Mouse (Mus musculus) spleen, adult 12 weeks (tissue): ENCODE measurements at regions not wholly inside any gene's neighbourhood (a gene's known extent, or its start where the extent isn't known, plus 50 kb on each side); places are given as distances from the start of the nearest gene placed in this dataset.

ENCODE experiments used
- DNase-seq: peaks from one replicate; pipeline ENCODE4 v3.0.0; 2022; ENCODE audit warnings: low spot score

DNA sequence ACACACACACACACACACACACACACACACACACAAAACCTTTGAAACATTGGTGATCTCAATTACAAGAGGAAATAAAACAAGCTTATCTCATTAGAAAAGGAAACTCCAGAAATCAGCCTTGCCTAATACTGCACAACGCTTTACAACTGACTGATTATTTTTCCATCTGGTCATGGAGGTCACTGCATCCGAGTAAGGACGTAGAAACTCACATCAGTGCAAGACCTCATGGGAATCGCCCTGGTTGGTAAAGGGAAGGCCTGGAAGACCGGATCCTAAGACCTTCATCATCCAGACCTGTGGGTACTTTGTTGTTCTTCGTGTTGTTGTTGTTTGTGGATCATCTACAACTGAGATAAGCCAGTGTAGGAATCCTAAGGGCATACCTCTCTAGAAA lies 77.8 kb upstream of the Sestd1 start:
- no peak for DNase-seq

DNA sequence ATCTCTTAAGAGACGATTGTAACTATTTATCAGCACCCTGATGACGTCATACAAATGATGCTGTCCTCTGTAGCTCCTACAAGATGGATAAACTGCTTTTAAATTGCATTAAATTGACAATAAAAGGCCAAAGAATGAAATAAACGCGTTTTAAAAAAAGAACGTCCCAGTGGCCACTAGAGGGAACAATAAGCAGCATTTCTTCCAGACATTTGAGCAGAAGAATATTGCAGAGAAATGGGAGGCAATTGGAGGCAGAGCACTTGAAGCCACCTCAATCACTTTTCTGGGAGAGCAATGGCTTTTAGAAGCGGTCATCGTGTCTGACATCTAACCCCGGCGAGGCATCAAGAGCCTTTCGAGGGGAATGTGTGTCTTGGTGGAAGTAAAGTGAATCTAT lies 76.4 kb upstream of the Sestd1 start:
- DNase-seq: no peak

- no peak for DNase-seq
Observed at GRCm38 (mm10) chr2:77351987-77352628, 71.7 kb upstream of the Sestd1 start.

- DNase-seq: no peak
Observed at GRCm38 (mm10) chr2:77347027-77347426, 66.6 kb upstream of the Sestd1 start.

GRCm38 (mm10) chr2:77343736-77344440 lies 63.5 kb upstream of the Sestd1 start:
- no peak for DNase-seq

DNA sequence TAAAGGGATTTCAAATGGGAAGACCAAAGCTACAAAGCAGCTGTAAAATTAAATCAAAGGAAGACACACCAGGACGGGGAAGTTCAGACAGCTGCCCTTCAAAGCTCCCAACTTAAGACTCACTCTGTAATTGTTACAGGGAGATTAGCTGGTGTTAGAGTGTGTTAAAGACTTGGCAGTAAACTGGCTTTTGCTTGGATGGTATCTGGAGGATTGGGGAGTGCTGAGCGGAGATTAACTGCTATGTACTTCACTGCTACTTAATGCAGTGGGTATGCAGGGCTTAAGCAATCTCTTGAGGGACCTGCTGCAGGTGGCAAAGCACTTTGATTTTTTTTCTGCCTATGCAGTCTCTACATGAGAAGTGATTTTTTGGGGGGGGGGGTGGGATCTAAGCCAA lies 62.0 kb upstream of the Sestd1 start:
- no peak for DNase-seq

- DNase-seq: peak; percentile 46
Observed at GRCm38 (mm10) chr2:77341575-77342332, 61.4 kb upstream of the Sestd1 start.

- DNase-seq: no peak
Observed at GRCm38 (mm10) chr2:77340076-77340475, 59.7 kb upstream of the Sestd1 start.

- no peak for DNase-seq
Observed at GRCm38 (mm10) chr2:77337786-77338406, 57.5 kb upstream of the Sestd1 start.

DNA sequence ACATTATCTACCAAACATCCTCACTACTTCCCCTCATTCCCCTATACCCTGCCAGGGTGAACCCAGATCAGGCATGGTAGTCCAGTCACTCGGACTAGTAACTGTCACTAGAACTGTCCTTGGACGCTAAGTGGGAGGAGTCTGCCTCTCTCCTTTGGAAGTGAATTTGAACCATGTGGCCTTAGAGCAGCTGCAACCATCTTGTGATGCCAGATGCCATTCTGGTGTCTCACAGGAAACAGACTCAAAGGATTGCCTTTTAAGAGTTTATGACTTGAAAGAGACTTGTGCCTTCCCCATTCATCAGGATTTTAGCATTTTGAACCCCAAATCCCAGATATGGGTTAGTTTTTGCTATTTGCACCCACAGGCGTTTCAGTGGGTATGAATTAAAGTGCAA lies 56.9 kb upstream of the Sestd1 start:
- DNase-seq: no peak

DNA sequence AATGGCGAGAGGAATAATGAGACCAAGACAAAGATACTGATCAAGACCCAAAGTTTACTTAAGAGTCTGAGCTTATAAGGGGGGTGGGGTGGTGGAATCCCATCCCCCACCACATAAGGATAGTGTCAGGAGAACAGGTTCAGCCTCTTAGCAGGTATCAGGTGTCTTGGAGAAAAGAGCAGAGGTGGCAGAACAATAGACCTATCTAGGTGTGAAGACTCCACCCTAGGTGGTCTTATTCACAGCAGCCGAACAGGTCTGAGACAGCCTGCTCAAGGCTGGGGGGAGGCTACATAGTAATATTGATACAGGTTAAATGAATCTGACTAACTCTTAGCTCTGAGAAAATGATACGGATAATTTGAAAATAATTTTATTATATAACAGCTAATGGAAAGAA lies 56.4 kb upstream of the Sestd1 start:
- DNase-seq: no peak

DNA sequence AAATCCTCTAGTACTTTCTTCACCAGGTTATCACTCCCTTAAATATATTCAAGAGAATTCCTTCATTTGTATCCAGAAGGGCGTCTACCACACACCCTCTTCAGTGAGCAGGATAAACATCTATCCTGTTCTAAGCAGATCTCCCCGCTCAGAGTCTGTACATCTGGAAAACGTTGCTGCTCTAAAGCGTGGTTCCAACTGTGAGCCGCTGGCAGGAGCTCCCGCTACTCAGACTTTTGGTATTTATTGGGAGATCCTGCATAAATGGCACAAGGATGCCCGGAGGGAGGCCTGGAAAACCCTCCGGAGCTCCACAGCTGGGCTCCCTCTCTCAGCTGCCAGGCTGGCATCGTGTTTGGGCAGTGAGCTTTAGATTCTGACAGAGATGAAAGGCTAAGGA lies 54.3 kb upstream of the Sestd1 start:
- no peak for DNase-seq

DNA sequence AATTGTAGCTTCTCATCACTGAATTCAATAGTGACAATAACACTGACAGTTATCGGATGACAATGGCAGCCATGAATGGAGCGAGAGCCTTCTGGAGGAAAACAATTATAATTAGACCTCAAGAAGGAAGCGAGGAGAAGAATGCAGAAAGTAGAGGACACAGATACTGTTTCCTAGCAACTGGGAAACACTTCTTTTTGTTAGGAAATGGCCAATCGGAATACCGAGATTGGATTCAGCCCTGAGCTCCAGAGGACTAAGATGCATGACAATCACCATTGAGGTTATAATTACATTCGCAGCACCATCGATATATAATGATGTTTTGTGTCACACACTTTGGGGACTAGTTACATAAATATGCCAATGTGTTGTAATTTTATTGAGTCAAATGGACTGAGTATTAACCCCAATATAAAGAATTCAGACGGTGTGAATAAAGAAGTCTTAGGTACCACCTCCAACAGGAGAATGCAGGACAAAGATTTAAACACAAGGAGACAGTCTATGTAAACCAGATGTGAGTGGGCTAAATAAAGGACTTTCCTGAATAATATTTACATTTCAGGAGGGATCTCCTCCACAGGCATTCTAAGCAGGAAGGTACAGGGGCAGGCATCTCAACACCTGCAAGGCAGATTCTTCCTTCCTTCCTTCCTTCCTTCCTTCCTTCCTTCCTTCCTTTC lies 53.1 kb upstream of the Sestd1 start:
- DNase-seq: no peak
